Mouse (Mus musculus) lung, embryonic 15.5 days (tissue): ENCODE data around the gene Taok3. TPM values are rescaled to one million over a fixed set of nuclear protein-coding genes. Genes with fewer than 3 reads are reported as not detected.

ENCODE experiments used
- ATAC-seq: fragments of 200-750 bp; cut with Nextera tagmentation; 2 replicates; pipeline ENCODE4 v1.8.0; 2017; ENCODE audit warnings: moderate number of reproducible peaks, borderline replicate concordance; ENCODE audit not compliant: low FRiP score, low TSS enrichment; ENCODE audit errors: extremely low read depth
- H3K27ac ChIP-seq: fragments of 300-500 bp; sonication (generic); 2 replicates; pipeline ENCODE4 v1.5.1; 2015; ENCODE audit warnings: moderate library complexity, mild to moderate bottlenecking, inconsistent platforms
- H3K27me3 ChIP-seq: fragments of 300-500 bp; sonication (generic); 2 replicates; pipeline ENCODE4 v1.6.1; 2015; ENCODE audit warnings: inconsistent platforms
- H3K36me3 ChIP-seq: fragments of 300-500 bp; sonication (generic); 2 replicates; pipeline ENCODE4 v1.6.1; 2015; ENCODE audit warnings: inconsistent platforms
- H3K4me1 ChIP-seq: fragments of 300-500 bp; sonication (generic); 2 replicates; pipeline ENCODE4 v1.6.1; 2015; ENCODE audit warnings: inconsistent platforms
- H3K4me2 ChIP-seq: fragments of 300-500 bp; sonication (generic); 2 replicates; pipeline ENCODE4 v1.6.1; 2015; ENCODE audit warnings: inconsistent platforms, mild to moderate bottlenecking, moderate library complexity
- H3K4me3 ChIP-seq: fragments of 300-500 bp; sonication (generic); 2 replicates; pipeline ENCODE4 v1.5.1; 2015; ENCODE audit warnings: mild to moderate bottlenecking, inconsistent platforms
- H3K9ac ChIP-seq: fragments of 300-500 bp; sonication (generic); 2 replicates; pipeline ENCODE4 v1.6.1; 2015; ENCODE audit warnings: inconsistent platforms
- H3K9me3 ChIP-seq: fragments of 300-500 bp; sonication (generic); 2 replicates; pipeline ENCODE4 v1.6.1; 2016; ENCODE audit warnings: inconsistent platforms
- WGBS: fragments of 180-500 bp; shearing (Covaris S2); methylation state at CpG from one replicate; pipeline ENCODE4 v1.1.7; 2015; 5-methylcytosine and 5-hydroxymethylcytosine counted together
- polyA plus RNA-seq: library from polyadenylated mRNA; unstranded; fragments of >200 nt; fragmentation: Nextera tagmentation; extraction: Ambion mirVana; gene quantifications from 2 replicates; pipeline ENCODE4 v1.2.1, GENCODE M21; 2015

Taok3 gene
- polyA plus RNA-seq, 1 experiment from 2014 or later, result 27.3 TPM

DNA sequence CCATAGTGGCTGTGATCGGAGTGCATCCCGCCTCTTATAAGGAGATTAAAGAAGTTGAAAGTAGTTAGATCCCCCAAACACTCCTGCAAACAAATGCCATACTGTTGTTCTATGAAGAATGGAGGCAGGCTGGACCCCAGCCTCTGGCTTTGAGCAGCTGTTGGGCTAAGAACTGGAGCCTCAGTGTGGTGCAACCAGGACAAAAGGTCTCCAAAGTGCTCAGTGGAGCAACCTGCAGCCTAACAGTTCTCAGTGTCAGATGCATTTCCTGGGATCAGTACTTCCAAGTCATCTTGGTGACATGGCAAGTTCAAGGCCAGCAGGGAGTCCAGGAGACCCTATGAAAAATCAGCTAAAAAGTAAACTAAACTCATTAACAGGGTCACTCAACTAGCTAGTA is 45.0 kb downstream of the Taok3 start:
- Histone ChIP-seq H3K27me3 (no peaks in the 10 kb centered on the region), H3K4me3 (no peak overlapping the region), H3K9me3 (no peaks in the 10 kb centered on the region), H3K27ac (no peak overlapping the region), H3K36me3 (no peaks in the 10 kb centered on the region), H3K4me1 (peaks cover 7% of the 10 kb centered on the region; the same call in 1 of the 2 replicates), H3K9ac (no peak overlapping the region), H3K4me2 (no peak overlapping the region)
- ATAC-seq, result no peak
- WGBS, result 93% methylated on average over 2 of the region's 2 CpGs

GRCm38 (mm10) chr5:117165946-117166345 is 46.0 kb downstream of the Taok3 start:
- H3K4me3 ChIP-seq, result no peak overlapping the region
- no peaks in the 10 kb centered on the region for H3K9me3 ChIP-seq
- H3K4me2 ChIP-seq, result no peak overlapping the region
- H3K36me3 ChIP-seq, result no peaks in the 10 kb centered on the region
- no peak for ATAC-seq
- 28% methylated on average over 2 of the region's 2 CpGs for WGBS
- no peak overlapping the region for H3K9ac ChIP-seq
- H3K27ac ChIP-seq, result no peak overlapping the region
- peaks cover 5% of the 10 kb centered on the region; the same call in 1 of the 2 replicates for H3K4me1 ChIP-seq
- no peaks in the 10 kb centered on the region for H3K27me3 ChIP-seq

GRCm38 (mm10) chr5:117166811-117167365 is 47.0 kb downstream of the Taok3 start:
- H3K27me3 ChIP-seq, result no peaks in the 10 kb centered on the region
- no peak overlapping the region for H3K4me2 ChIP-seq
- H3K4me3 ChIP-seq, result no peak overlapping the region
- peaks cover 5% of the 10 kb centered on the region; the same call in 1 of the 2 replicates for H3K4me1 ChIP-seq
- no peak overlapping the region for H3K27ac ChIP-seq
- no peaks in the 10 kb centered on the region for H3K9me3 ChIP-seq
- no peak overlapping the region for H3K9ac ChIP-seq
- no peak for ATAC-seq
- no peaks in the 10 kb centered on the region for H3K36me3 ChIP-seq
- 72% methylated on average over 11 of the region's 11 CpGs for WGBS

GRCm38 (mm10) chr5:117168351-117169100 is 48.6 kb downstream of the Taok3 start:
- Histone ChIP-seq H3K9ac (no peak overlapping the region), H3K4me1 (peaks cover 5% of the 10 kb centered on the region; the same call in 1 of the 2 replicates), H3K36me3 (no peaks in the 10 kb centered on the region), H3K9me3 (no peaks in the 10 kb centered on the region), H3K4me2 (no peak overlapping the region), H3K27ac (no peak overlapping the region), H3K4me3 (no peak overlapping the region), H3K27me3 (no peaks in the 10 kb centered on the region)
- ATAC-seq, result no peak
- WGBS, result 84% methylated on average over 14 of the region's 14 CpGs

DNA sequence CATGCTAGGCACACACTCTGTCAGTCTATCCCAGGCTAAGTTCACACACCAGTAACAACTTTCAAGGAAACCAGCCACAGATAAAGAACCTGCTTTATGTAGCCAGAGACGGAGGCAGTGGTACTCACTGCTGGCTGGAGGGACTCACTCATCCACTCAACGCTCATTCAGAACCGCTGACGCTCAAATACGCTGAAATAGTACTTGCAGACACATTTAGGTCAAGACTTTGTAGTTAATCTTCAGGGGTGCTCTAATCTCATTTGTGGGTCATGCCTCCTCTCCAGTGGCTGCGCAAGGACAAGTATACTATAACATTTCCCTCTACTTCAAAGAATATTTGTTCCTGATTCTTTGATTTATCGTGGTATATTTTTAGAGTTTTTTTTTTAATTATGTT is 54.1 kb downstream of the Taok3 start:
- H3K9me3 ChIP-seq, result no peaks in the 10 kb centered on the region
- no peak overlapping the region for H3K4me2 ChIP-seq
- H3K27me3 ChIP-seq, result no peaks in the 10 kb centered on the region
- H3K9ac ChIP-seq, result no peak overlapping the region
- ATAC-seq, result no peak
- no peak overlapping the region for H3K27ac ChIP-seq
- 87% methylated on average over 7 of the region's 7 CpGs for WGBS
- H3K4me3 ChIP-seq, result no peak overlapping the region
- no peaks in the 10 kb centered on the region for H3K4me1 ChIP-seq
- no peaks in the 10 kb centered on the region for H3K36me3 ChIP-seq

DNA sequence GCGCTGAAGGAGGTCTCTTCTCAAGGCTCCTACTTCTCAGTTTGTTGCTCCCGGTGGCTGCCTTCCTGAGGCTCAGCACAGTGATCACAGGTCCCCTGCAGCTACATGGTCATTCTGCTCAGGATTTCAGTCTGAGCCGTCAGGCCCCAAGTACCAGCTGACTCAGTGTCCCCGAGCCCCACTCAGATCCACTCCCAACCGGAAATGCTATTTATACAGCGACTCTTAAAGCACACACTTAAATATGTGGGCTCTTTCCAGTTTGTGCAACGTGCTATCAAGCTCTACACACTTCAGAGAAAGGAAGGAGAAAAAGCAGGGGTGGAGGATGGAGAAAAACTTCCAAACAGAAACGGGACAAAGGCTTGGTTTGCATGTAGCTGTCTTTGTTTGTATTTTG is 56.0 kb downstream of the Taok3 start:
- 54% methylated on average over 8 of the region's 8 CpGs for WGBS
- Histone ChIP-seq H3K4me3 (no peak overlapping the region), H3K9me3 (no peaks in the 10 kb centered on the region), H3K27ac (no peak overlapping the region), H3K27me3 (no peaks in the 10 kb centered on the region), H3K4me1 (no peaks in the 10 kb centered on the region), H3K36me3 (no peaks in the 10 kb centered on the region), H3K9ac (no peak overlapping the region), H3K4me2 (no peak overlapping the region)
- ATAC-seq, result no peak

GRCm38 (mm10) chr5:117178079-117178478 is 58.1 kb downstream of the Taok3 start:
- H3K9ac ChIP-seq, result no peak overlapping the region
- no peaks in the 10 kb centered on the region for H3K27me3 ChIP-seq
- H3K27ac ChIP-seq, result no peak overlapping the region
- no peak for ATAC-seq
- H3K4me1 ChIP-seq, result no peaks in the 10 kb centered on the region
- no peak overlapping the region for H3K4me3 ChIP-seq
- H3K36me3 ChIP-seq, result no peaks in the 10 kb centered on the region
- no peak overlapping the region for H3K4me2 ChIP-seq
- 70% methylated on average over 6 of the region's 6 CpGs for WGBS
- no peaks in the 10 kb centered on the region for H3K9me3 ChIP-seq

GRCm38 (mm10) chr5:117178486-117178885 is 58.6 kb downstream of the Taok3 start:
- 53% methylated on average over 6 of the region's 6 CpGs for WGBS
- H3K4me1 ChIP-seq, result no peaks in the 10 kb centered on the region
- H3K27ac ChIP-seq, result no peak overlapping the region
- H3K4me3 ChIP-seq, result no peak overlapping the region
- no peak overlapping the region for H3K9ac ChIP-seq
- H3K27me3 ChIP-seq, result no peaks in the 10 kb centered on the region
- no peaks in the 10 kb centered on the region for H3K36me3 ChIP-seq
- no peaks in the 10 kb centered on the region for H3K9me3 ChIP-seq
- H3K4me2 ChIP-seq, result no peak overlapping the region
- ATAC-seq, result no peak

- Histone ChIP-seq H3K4me1 (no peaks in the 10 kb centered on the region), H3K36me3 (peaks cover 14% of the 10 kb centered on the region; the same call in 1 of the 2 replicates), H3K9ac (no peak overlapping the region), H3K4me2 (no peak overlapping the region), H3K9me3 (no peaks in the 10 kb centered on the region), H3K4me3 (no peak overlapping the region), H3K27ac (no peak overlapping the region), H3K27me3 (no peaks in the 10 kb centered on the region)
- WGBS, result 50% methylated on average over 5 of the region's 5 CpGs
- ATAC-seq, result no peak
Measured at GRCm38 (mm10) chr5:117181921-117182320, 62.0 kb downstream of the Taok3 start.

DNA sequence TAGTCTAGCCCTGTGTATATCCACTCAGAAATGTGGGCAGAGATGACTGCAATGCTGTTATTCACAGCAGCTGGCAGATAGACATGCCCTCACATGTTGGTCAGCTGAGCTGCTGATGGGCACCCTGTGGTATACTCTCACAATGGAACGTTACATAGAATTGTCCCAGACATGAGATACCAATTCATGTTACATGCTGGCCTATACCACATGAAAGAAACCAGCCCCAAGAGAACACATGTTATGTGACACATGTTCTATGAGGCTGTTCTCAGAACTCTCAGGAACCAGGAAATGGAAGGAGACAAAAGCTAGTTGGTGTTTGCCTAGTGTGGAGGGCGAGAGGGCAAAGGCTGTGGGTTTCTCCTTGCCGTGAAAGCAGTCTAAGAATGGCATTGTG is 62.5 kb downstream of the Taok3 start:
- Histone ChIP-seq H3K4me3 (no peak overlapping the region), H3K4me1 (no peaks in the 10 kb centered on the region), H3K27me3 (no peaks in the 10 kb centered on the region), H3K27ac (no peak overlapping the region), H3K4me2 (no peak overlapping the region), H3K9me3 (no peaks in the 10 kb centered on the region), H3K9ac (no peak overlapping the region), H3K36me3 (peaks cover 14% of the 10 kb centered on the region; the same call in 1 of the 2 replicates)
- ATAC-seq, result no peak
- WGBS, result 81% methylated on average over 3 of the region's 3 CpGs

DNA sequence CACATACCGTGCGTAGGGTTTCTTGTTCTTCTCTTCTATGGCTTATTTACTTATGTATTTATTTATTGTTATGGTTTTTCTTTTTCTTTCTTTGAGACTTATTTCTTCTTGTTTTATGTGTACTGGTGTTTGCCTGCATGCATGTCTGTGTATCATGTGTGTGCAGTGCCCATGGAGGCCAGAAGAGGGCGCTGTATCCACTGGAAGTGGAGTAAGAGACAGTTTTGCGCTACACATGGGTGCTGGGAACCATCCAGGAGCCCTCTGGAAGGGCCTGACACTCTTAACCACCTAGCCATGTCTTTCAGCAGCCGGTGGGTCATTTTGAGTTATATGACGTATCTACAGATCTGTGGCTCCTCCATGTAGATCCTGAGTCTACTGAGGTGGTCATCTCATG is 64.9 kb downstream of the Taok3 start:
- WGBS, result 88% methylated on average over 6 of the region's 6 CpGs

DNA sequence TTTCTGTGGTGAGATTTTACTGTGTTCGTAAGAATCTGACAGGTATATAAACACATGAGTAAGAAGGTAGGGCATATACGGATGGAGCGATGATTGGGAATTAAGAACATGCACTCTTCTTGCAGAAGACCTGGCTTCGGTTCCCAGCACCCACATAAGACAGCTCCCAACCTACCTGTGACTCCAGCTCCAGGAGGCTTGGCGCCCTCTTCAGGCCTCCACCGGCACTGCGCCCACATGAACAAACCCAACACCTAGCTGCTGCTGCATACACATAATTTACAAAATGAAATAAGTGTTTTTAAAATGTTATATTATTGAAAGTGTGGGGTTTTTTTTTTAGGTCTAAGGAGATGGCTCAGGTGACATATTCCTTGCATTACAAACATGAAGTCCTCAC is 65.7 kb downstream of the Taok3 start:
- Histone ChIP-seq H3K36me3 (peaks cover 14% of the 10 kb centered on the region; the same call in 1 of the 2 replicates), H3K27me3 (no peaks in the 10 kb centered on the region), H3K9ac (no peak overlapping the region), H3K4me1 (no peaks in the 10 kb centered on the region), H3K4me3 (no peak overlapping the region), H3K9me3 (no peaks in the 10 kb centered on the region), H3K4me2 (no peak overlapping the region), H3K27ac (no peak overlapping the region)
- no peak for ATAC-seq
- 88% methylated on average over 7 of the region's 7 CpGs for WGBS

More for the DNA sequence above, 64.9 kb downstream of the Taok3 start:
- no peak for ATAC-seq
- Histone ChIP-seq H3K9me3 (no peaks in the 10 kb centered on the region), H3K9ac (no peak overlapping the region), H3K4me2 (no peak overlapping the region), H3K27me3 (no peaks in the 10 kb centered on the region), H3K4me1 (no peaks in the 10 kb centered on the region), H3K36me3 (peaks cover 14% of the 10 kb centered on the region; the same call in 1 of the 2 replicates), H3K27ac (no peak overlapping the region), H3K4me3 (no peak overlapping the region)
